Mouse (Mus musculus): Measurements from ENCODE around the gene Prex1. TPM values are rescaled to one million over a fixed set of nuclear protein-coding genes. Genes with fewer than 3 reads are reported as not detected.

The Prex1 gene
- polyA plus RNA-seq, 1 experiment from 2014 or later, result 26.6 TPM

DNA sequence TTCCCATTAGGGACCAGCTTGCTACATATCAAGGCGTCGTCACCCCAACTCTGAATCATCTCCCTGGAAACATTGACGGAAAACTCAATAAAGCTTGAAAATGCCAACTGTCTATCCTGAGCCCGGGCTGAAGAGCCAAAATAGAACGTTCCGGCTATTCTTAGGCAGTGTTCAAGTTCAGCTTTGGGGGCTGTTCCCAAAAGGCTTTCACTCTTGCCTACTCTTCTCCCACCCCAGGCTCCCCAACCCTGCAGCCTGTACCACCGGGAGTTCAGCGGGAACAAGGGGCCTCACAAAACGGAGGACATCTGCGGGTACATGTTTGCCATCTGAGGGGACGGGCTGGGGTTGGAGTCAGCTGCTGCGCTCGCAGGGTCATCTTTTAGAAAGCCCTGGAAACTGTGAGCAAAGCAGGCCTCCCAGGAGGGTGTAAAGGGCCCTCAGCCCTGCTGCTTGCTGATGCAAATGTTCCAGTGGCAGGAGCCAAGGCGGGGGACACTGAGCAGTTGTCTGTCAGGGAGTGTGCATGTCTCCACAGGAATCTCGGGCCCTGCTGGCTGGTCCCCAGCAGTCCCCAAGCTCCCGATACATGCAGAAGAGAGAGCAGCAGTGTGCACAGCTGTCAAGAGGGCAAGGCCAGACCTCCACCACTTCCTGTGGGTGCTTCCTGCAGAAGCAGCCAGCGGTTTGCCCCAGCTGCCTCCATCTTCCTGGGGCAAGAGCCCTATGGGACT lies 83.5 kb downstream of the Prex1 start:
- 81% methylated on average over 16 of the region's 17 CpGs for WGBS
- Histone ChIP-seq H3K9ac (ENCODE audit: low read depth, low read length) (no peak overlapping the region), H3K9me3 (ENCODE audit: control insufficient read depth, low read length) (no peaks in the 10 kb centered on the region), H3K4me2 (ENCODE audit: low read depth, low read length) (no peak overlapping the region), H3K4me1 (ENCODE audit: control insufficient read depth, insufficient read depth, low read length) (no peaks in the 10 kb centered on the region), H3K4me3 (ENCODE audit: low read depth, low read length) (no peak overlapping the region), H3K27me3 (replicated peaks; ENCODE audit: control insufficient read depth, insufficient read depth, low read length) (no peaks in the 10 kb centered on the region), H3K36me3 (ENCODE audit: control insufficient read depth, insufficient read depth, low read length) (0 out of 2 replicates have a peak, but pooled peaks cover 7% of the 10 kb centered on the region), H3K27ac (replicated peaks; ENCODE audit: low read depth, low read length) (no peak overlapping the region)
- ATAC-seq (ENCODE audit: low read depth), result no peak
- DNase-seq (ENCODE audit: low spot score), result no peak

DNA sequence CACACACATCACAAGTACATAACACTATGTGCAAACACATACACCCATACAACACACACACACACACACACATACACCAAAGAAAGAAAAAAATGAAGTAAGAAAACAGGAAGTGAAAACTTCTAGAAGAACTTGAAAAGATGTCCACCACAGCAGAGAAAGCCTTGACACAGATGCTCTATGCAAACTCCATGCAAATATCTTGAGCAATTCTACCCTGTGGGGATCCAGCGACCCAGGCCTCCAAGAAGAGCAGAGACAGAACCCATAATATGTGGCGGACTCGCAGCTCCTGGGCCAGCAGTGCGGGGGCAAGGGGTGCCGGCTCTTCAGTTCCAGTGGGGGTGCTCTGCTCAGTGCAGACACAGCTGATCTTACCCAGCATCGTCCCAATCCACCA lies 86.1 kb downstream of the Prex1 start:
- Histone ChIP-seq H3K9me3 (ENCODE audit: control insufficient read depth, low read length) (no peaks in the 10 kb centered on the region), H3K9ac (ENCODE audit: low read depth, low read length) (no peak overlapping the region), H3K4me2 (ENCODE audit: low read depth, low read length) (no peak overlapping the region), H3K4me3 (ENCODE audit: low read depth, low read length) (no peak overlapping the region), H3K27me3 (replicated peaks; ENCODE audit: control insufficient read depth, insufficient read depth, low read length) (no peaks in the 10 kb centered on the region), H3K36me3 (ENCODE audit: control insufficient read depth, insufficient read depth, low read length) (0 out of 2 replicates have a peak, but pooled peaks cover 4% of the 10 kb centered on the region), H3K4me1 (ENCODE audit: control insufficient read depth, insufficient read depth, low read length) (peaks cover 4% of the 10 kb centered on the region; the same call in 1 of the 2 replicates), H3K27ac (replicated peaks; ENCODE audit: low read depth, low read length) (no peak overlapping the region)
- 85% methylated on average over 6 of the region's 6 CpGs for WGBS
- no peak for DNase-seq (ENCODE audit: low spot score)
- no peak for ATAC-seq (ENCODE audit: low read depth)

DNA sequence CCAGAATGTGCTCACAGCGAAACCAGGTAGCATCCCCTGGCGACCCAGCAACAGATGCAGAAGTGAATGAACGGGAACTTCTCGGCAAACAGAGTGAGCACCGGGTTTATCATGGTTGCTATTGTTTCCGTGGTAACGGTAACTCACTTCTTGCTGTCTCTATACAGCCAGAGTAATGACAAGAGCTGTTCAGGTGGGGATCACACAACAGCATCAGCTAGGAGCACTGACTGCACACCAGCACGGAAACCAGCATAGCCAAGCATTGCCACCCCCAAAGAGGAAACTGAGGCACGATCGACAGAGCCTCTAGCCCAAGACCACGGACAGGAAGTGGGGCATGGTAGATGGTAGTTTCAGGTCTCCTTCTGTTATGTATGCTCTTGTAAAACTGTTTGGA lies 88.4 kb downstream of the Prex1 start:
- peaks cover 4% of the 10 kb centered on the region; the same call in 1 of the 2 replicates for H3K4me1 ChIP-seq (ENCODE audit: control insufficient read depth, insufficient read depth, low read length)
- H3K4me3 ChIP-seq (ENCODE audit: low read depth, low read length), result no peak overlapping the region
- peaks cover 8% of the 10 kb centered on the region; the same call in 1 of the 2 replicates for H3K36me3 ChIP-seq (ENCODE audit: control insufficient read depth, insufficient read depth, low read length)
- no peak overlapping the region for H3K4me2 ChIP-seq (ENCODE audit: low read depth, low read length)
- H3K9me3 ChIP-seq (ENCODE audit: control insufficient read depth, low read length), result no peaks in the 10 kb centered on the region
- H3K9ac ChIP-seq (ENCODE audit: low read depth, low read length), result no peak overlapping the region
- H3K27me3 ChIP-seq (replicated peaks; ENCODE audit: control insufficient read depth, insufficient read depth, low read length), result no peaks in the 10 kb centered on the region
- H3K27ac ChIP-seq (replicated peaks; ENCODE audit: low read depth, low read length), result no peak overlapping the region
- 87% methylated on average over 11 of the region's 11 CpGs for WGBS
- DNase-seq (ENCODE audit: low spot score), result no peak
- no peak for ATAC-seq (ENCODE audit: low read depth)

DNA sequence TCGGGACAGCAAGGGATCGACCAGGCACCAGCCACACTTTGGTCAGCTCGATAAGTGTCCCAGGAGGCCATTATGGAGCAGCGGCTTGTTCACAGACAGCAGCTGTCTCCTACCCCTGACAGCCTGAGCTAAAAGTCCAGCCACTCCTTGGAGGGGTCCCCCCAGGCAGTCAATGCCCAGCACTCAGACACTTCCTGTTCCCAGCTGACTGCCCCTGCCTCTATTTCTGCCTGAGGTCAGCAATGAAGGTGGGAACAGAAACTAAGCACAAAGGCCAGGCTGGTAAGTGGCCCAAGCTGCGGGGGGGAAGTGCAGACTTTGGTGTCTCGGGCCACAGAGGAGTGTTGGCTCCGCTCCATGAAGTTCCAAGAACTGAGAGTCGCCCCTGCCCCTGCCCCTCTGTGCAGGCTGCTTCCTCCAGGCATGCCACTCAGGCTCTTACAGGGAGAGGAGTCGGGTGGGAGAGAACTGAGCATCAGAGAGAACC lies 90.5 kb downstream of the Prex1 start:
- peak; percentile 69 for ATAC-seq (ENCODE audit: low read depth)
- DNase-seq (ENCODE audit: low spot score), result peak; percentile 39
- no peak overlapping the region for H3K9ac ChIP-seq (ENCODE audit: low read depth, low read length)
- no peak overlapping the region for H3K4me2 ChIP-seq (ENCODE audit: low read depth, low read length)
- no peak overlapping the region for H3K4me3 ChIP-seq (ENCODE audit: low read depth, low read length)
- peaks cover 4% of the 10 kb centered on the region; the same call in 1 of the 2 replicates for H3K4me1 ChIP-seq (ENCODE audit: control insufficient read depth, insufficient read depth, low read length)
- peaks cover 19% of the 10 kb centered on the region; the same call in 1 of the 2 replicates for H3K36me3 ChIP-seq (ENCODE audit: control insufficient read depth, insufficient read depth, low read length)
- peak overlapping the region; percentile 16; the same call in 1 of the 2 replicates for H3K27ac ChIP-seq (replicated peaks; ENCODE audit: low read depth, low read length)
- no peaks in the 10 kb centered on the region for H3K9me3 ChIP-seq (ENCODE audit: control insufficient read depth, low read length)
- 27% methylated on average over 9 of the region's 9 CpGs for WGBS
- H3K27me3 ChIP-seq (replicated peaks; ENCODE audit: control insufficient read depth, insufficient read depth, low read length), result no peaks in the 10 kb centered on the region

DNA sequence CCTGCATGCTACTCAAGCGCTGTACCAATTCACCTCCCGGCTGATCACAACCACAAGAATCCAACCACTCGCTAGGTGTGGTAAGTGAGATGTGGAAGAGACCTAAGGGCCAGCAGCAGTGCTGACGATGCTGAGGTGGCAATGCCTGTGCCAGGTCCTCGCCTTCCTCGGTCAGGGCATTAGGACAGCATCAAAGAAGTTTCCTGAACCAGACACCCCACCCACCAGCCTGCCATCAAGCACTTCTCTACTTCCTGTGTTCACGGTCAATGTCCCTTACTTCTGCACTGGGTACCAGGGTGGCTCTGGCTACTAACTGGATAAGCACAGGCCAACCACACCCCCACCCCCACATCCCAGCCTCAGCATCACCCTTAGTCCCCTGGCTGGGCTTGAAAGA lies 91.0 kb downstream of the Prex1 start:
- WGBS, result 74% methylated on average over 7 of the region's 7 CpGs
- H3K9ac ChIP-seq (ENCODE audit: low read depth, low read length), result no peak overlapping the region
- no peak overlapping the region for H3K4me2 ChIP-seq (ENCODE audit: low read depth, low read length)
- ATAC-seq (ENCODE audit: low read depth), result no peak; the same call in 1 of the 2 replicates
- H3K27ac ChIP-seq (replicated peaks; ENCODE audit: low read depth, low read length), result 0 out of 2 replicates have a peak overlapping the region, but pooled peaks have one; percentile 16
- H3K36me3 ChIP-seq (ENCODE audit: control insufficient read depth, insufficient read depth, low read length), result peaks cover 20% of the 10 kb centered on the region; the same call in 1 of the 2 replicates
- H3K4me3 ChIP-seq (ENCODE audit: low read depth, low read length), result no peak overlapping the region
- no peaks in the 10 kb centered on the region for H3K9me3 ChIP-seq (ENCODE audit: control insufficient read depth, low read length)
- H3K4me1 ChIP-seq (ENCODE audit: control insufficient read depth, insufficient read depth, low read length), result peaks cover 4% of the 10 kb centered on the region; the same call in 1 of the 2 replicates
- no peak for DNase-seq (ENCODE audit: low spot score)
- no peaks in the 10 kb centered on the region for H3K27me3 ChIP-seq (replicated peaks; ENCODE audit: control insufficient read depth, insufficient read depth, low read length)

DNA sequence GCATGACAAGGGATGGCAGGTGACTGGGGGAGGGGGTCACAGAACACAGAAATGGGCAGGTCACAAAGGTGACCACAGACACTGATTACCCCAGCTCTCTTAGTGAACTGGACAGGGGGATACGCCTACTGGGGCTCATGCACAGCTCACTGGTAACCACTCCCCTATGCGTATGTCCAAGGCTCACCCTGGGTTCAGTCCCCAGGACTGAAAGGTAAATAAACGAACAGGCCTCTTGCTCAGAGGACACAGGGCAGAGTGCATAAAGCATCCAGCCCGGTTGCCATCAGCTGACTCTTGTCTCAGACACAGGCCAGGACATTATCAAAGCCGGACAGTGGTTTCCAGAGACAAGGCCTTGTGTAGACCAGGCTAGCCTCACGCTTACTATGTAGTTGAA lies 91.6 kb downstream of the Prex1 start:
- Histone ChIP-seq H3K27ac (replicated peaks; ENCODE audit: low read depth, low read length) (no peak overlapping the region), H3K4me1 (ENCODE audit: control insufficient read depth, insufficient read depth, low read length) (peaks cover 4% of the 10 kb centered on the region; the same call in 1 of the 2 replicates), H3K9ac (ENCODE audit: low read depth, low read length) (no peak overlapping the region), H3K27me3 (replicated peaks; ENCODE audit: control insufficient read depth, insufficient read depth, low read length) (no peaks in the 10 kb centered on the region), H3K4me3 (ENCODE audit: low read depth, low read length) (no peak overlapping the region), H3K4me2 (ENCODE audit: low read depth, low read length) (no peak overlapping the region), H3K36me3 (ENCODE audit: control insufficient read depth, insufficient read depth, low read length) (peaks cover 20% of the 10 kb centered on the region; the same call in 1 of the 2 replicates), H3K9me3 (ENCODE audit: control insufficient read depth, low read length) (no peaks in the 10 kb centered on the region)
- DNase-seq (ENCODE audit: low spot score) (no peak), ATAC-seq (ENCODE audit: low read depth) (no peak)
- WGBS, result 80% methylated on average over 6 of the region's 6 CpGs

DNA sequence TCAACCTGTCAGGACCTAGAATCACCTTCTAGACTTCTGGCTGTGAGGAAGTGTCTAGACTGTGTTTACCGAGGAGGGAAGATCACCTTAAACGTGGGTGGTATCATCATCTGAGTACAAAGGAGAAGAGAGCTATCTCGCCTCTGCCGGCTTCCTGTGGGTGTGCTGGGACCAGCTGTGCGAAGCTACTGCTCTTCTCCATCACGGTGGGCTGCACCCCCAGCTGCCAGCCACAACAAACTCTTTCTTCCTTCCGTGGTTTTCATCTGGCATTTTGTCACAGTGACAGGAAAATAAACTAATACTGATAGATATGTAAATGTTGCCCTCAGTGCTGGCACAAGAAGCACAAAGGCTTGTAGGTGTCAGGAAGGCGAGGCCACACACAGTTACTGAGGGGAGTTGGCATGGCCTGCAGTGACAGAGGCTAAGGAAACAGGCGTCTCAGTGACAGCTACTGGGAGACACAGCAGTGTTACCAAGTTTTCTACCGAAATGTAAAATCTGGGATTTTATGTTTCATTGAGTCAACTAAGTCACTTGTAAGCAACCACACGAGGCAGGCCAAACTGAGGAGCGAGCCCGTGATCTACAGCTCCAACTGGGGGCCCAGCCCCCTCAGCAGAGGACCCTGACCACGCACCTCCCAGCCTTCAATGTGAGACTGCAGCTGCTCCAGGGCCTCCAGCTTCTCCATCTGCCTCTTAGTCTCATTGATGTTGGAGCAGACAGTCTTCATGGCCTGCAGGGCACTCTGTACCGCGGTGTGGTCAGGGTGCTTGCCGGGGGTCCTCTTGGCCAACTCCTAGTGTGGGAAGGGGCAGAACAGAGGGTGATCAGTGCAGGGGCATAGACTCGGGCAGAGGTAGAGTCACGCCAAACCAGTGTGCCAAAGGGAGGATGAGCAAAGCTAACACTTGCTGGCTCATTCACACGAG lies 92.8 kb downstream of the Prex1 start:
- H3K36me3 ChIP-seq (ENCODE audit: control insufficient read depth, insufficient read depth, low read length), result peaks cover 27% of the 10 kb centered on the region; the same call in 1 of the 2 replicates
- H3K9ac ChIP-seq (ENCODE audit: low read depth, low read length), result no peak overlapping the region
- H3K4me2 ChIP-seq (ENCODE audit: low read depth, low read length), result no peak overlapping the region
- DNase-seq (ENCODE audit: low spot score), result no peak
- H3K27me3 ChIP-seq (replicated peaks; ENCODE audit: control insufficient read depth, insufficient read depth, low read length), result no peaks in the 10 kb centered on the region
- 74% methylated on average over 20 of the region's 20 CpGs for WGBS
- H3K4me3 ChIP-seq (ENCODE audit: low read depth, low read length), result no peak overlapping the region
- peaks cover 4% of the 10 kb centered on the region; the same call in 1 of the 2 replicates for H3K4me1 ChIP-seq (ENCODE audit: control insufficient read depth, insufficient read depth, low read length)
- no peak overlapping the region for H3K27ac ChIP-seq (replicated peaks; ENCODE audit: low read depth, low read length)
- no peaks in the 10 kb centered on the region for H3K9me3 ChIP-seq (ENCODE audit: control insufficient read depth, low read length)
- ATAC-seq (ENCODE audit: low read depth), result no peak

DNA sequence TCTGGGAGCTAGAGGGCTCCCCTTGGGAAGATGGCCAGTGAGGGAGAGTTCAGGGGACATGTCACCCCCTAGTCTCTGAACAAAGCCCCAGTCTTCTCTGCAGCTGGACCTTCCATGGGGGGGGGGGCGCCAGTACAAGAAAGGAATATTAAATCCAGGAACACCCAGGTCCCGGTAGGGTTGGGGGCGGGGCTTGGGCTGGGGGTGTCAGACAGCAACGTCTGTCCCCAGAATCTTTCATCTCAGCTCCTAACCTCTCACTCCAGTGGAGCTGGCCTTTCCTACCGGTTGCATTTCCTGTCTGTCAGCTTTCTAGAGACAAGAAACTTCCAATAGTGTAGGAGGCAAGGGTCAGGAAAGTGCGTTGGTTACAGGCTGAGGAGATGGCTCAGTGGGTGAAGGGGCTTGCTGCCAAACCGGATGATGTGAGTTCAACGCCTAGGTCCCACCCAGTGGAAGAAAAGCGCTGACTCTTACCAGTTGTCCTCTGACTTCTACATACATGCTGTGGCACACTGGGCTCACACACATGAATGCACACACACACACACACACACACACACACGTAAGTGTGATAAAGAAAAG lies 93.6 kb downstream of the Prex1 start:
- WGBS, result 61% methylated on average over 10 of the region's 10 CpGs
- Histone ChIP-seq H3K4me2 (ENCODE audit: low read depth, low read length) (no peak overlapping the region), H3K36me3 (ENCODE audit: control insufficient read depth, insufficient read depth, low read length) (peaks cover 27% of the 10 kb centered on the region; the same call in 1 of the 2 replicates), H3K4me3 (ENCODE audit: low read depth, low read length) (no peak overlapping the region), H3K4me1 (ENCODE audit: control insufficient read depth, insufficient read depth, low read length) (peaks cover 4% of the 10 kb centered on the region; the same call in 1 of the 2 replicates), H3K9me3 (ENCODE audit: control insufficient read depth, low read length) (no peaks in the 10 kb centered on the region), H3K9ac (ENCODE audit: low read depth, low read length) (no peak overlapping the region), H3K27me3 (replicated peaks; ENCODE audit: control insufficient read depth, insufficient read depth, low read length) (no peaks in the 10 kb centered on the region), H3K27ac (replicated peaks; ENCODE audit: low read depth, low read length) (no peak overlapping the region)
- no peak for DNase-seq (ENCODE audit: low spot score)
- ATAC-seq (ENCODE audit: low read depth), result no peak
